Mouse (Mus musculus) thymus, postnatal 0 days (tissue): ENCODE measurements around the gene Hcfc1r1. TPM values are rescaled to one million over a fixed set of nuclear protein-coding genes. Genes with fewer than 3 reads are reported as not detected.

Experiments
- DNase-seq: peaks from one replicate; pipeline ENCODE4 v3.0.0-alpha.2; 2015; ENCODE audit warnings: low spot score
- polyA plus RNA-seq: library from polyadenylated mRNA; unstranded; fragments of >200 nt; fragmentation: Nextera tagmentation; extraction: Ambion mirVana; gene quantifications from 2 replicates; pipeline ENCODE4 v1.2.1, GENCODE M21; 2015

Gene Hcfc1r1
- polyA plus RNA-seq, 1 experiment from 2014 or later = 62.0 TPM

DNA sequence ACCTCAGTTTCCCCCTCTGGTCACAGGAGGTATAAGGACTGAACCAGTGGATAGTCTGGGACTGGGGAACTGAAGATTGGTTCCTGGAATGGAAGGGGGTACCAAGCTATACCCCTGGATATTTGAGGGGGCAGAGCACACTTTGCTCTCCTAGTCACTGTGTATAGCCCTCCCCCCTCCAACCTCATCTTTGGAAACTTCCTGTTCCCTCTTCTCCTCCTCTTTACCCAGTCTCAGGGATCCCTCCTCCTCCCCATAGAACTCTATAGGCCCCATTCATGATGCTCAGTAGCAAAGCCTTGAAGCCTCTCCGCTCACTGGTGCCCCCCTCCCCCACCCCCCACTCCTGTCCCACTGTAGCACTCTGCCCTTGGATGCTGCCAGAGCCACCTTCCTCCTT, 46.1 kb downstream of the Hcfc1r1 start:
- DNase-seq = no peak

GRCm38 (mm10) chr17:23721886-23722285, 48.5 kb downstream of the Hcfc1r1 start:
- no peak for DNase-seq

GRCm38 (mm10) chr17:23722376-23723125, 49.2 kb downstream of the Hcfc1r1 start, which contains the start of gene 1520401A03Rik:
Gene 1520401A03Rik (minus strand): TSS chr17:23722783.
- no peak for DNase-seq

Other genes starting within 250 kb of the Hcfc1r1 start
- gene Vmn2r117, start 193.9 kb upstream of the Hcfc1r1 start, polyA plus RNA-seq = not detected in 2 replicates
- 14.6 and 14.9 TPM in 2 replicates for gene Zfp213, start 109.4 kb upstream of the Hcfc1r1 start, polyA plus RNA-seq
- gene Zfp13, start 74.1 kb upstream of the Hcfc1r1 start, polyA plus RNA-seq = 1.5 and 1.7 TPM in 2 replicates
- 0.05 and 0.08 TPM in 2 replicates for gene Zscan10, start 72.7 kb upstream of the Hcfc1r1 start, polyA plus RNA-seq
- 0.59 and 1.1 TPM in 2 replicates for gene Mmp25, start 28.3 kb upstream of the Hcfc1r1 start, polyA plus RNA-seq
- 0.58 and 0.99 TPM in 2 replicates for gene Bicdl2, start 13.1 kb upstream of the Hcfc1r1 start, polyA plus RNA-seq
- gene Thoc6, start 286 bp downstream of the Hcfc1r1 start, polyA plus RNA-seq = 47.3 and 50.7 TPM in 2 replicates
- 6.0 and 9.4 TPM in 2 replicates for gene Tnfrsf12a, start 3.9 kb downstream of the Hcfc1r1 start, polyA plus RNA-seq
- 0.39 and 0.45 TPM in 2 replicates for gene Cldn6, start 5.7 kb downstream of the Hcfc1r1 start, polyA plus RNA-seq
- gene Cldn9, start 10.4 kb downstream of the Hcfc1r1 start, polyA plus RNA-seq = 0.57 and 1.3 TPM in 2 replicates
- 0.26 and 0.77 TPM in 2 replicates for gene 1520401A03Rik, start 49.2 kb downstream of the Hcfc1r1 start, polyA plus RNA-seq
- 35.9 and 40.1 TPM in 2 replicates for gene Pkmyt1, start 52.7 kb downstream of the Hcfc1r1 start, polyA plus RNA-seq
- 6.1 and 7.6 TPM in 2 replicates for gene Paqr4, start 67.3 kb downstream of the Hcfc1r1 start, polyA plus RNA-seq
- 7.2 and 7.3 TPM in 2 replicates for gene Kremen2, start 72.2 kb downstream of the Hcfc1r1 start, polyA plus RNA-seq
- gene Flywch1, start 98.0 kb downstream of the Hcfc1r1 start, polyA plus RNA-seq = 37.7 and 41.0 TPM in 2 replicates
- gene Flywch2, start 112.5 kb downstream of the Hcfc1r1 start, polyA plus RNA-seq = 13.4 and 14.6 TPM in 2 replicates
- 318 and 508 TPM in 2 replicates for gene Srrm2, start 116.9 kb downstream of the Hcfc1r1 start, polyA plus RNA-seq
- gene Elob, start 155.5 kb downstream of the Hcfc1r1 start, polyA plus RNA-seq = 1,085 and 1,139 TPM in 2 replicates
- 0.40 and 0.48 TPM in 2 replicates for gene Prss33, start 162.5 kb downstream of the Hcfc1r1 start, polyA plus RNA-seq
- 0.12 and 0.14 TPM in 2 replicates for gene Prss32, start 170.3 kb downstream of the Hcfc1r1 start, polyA plus RNA-seq
- 0.28 and 0.42 TPM in 2 replicates for gene Prss41, start 170.6 kb downstream of the Hcfc1r1 start, polyA plus RNA-seq
- not detected in 2 replicates for gene Prss21, start 194.5 kb downstream of the Hcfc1r1 start, polyA plus RNA-seq
- gene Dcpp1, start 207.3 kb downstream of the Hcfc1r1 start, polyA plus RNA-seq = 3.0 TPM in 2 replicates
- 0.65 and 1.1 TPM in 2 replicates for gene Dcpp2, start 207.3 kb downstream of the Hcfc1r1 start, polyA plus RNA-seq
- gene Dcpp3, start 243.9 kb downstream of the Hcfc1r1 start, polyA plus RNA-seq = 1.9 and 3.2 TPM in 2 replicates